Mouse (Mus musculus): ENCODE measurements around the gene Haus4.
A peak's percentile ranks its signal among the peaks of the same experiment; 100 is the strongest.

DNA sequence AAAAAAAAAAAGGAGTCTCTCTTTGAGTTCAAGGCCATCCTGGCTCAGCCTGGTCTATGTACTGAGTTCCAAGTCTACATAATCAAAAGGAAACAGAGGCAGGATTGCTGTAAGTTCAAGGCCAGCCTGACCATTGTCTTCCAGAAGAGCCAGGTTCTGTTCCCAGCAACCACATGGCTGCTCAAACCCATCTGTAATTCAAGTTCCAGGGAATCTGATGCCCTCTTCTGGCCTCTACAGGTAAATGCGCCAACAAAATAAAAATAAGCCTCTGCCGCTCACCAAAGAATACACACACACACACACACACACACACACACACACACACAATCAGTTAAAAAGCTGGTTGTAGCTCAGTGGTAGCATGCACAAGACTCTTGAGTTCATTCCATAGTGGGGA, 15.8 kb downstream of the Haus4 start:
- TF ChIP-seq EP300 (IDR thresholded peaks at IDR 0.05; ENCODE audit: insufficient read depth, low read depth, low read length) (no peak), CTCF (IDR thresholded peaks at IDR 0.05; ENCODE audit: low read depth, low read length) (peak; percentile 18)

All from ES-Bruce4 (cell line).